Mouse (Mus musculus) monocyte, adult 59 days (primary cell): ENCODE data around the gene Olfr460. TPM values are rescaled to one million over a fixed set of nuclear protein-coding genes. Genes with fewer than 3 reads are reported as not detected.

Source experiments
- total RNA-seq, 2 experiments: library from RNA; stranded (reverse); gene quantifications; one replicate each; pipeline ENCODE4 v1.2.4; 2023

Olfr460 gene
- not detected for total RNA-seq

DNA sequence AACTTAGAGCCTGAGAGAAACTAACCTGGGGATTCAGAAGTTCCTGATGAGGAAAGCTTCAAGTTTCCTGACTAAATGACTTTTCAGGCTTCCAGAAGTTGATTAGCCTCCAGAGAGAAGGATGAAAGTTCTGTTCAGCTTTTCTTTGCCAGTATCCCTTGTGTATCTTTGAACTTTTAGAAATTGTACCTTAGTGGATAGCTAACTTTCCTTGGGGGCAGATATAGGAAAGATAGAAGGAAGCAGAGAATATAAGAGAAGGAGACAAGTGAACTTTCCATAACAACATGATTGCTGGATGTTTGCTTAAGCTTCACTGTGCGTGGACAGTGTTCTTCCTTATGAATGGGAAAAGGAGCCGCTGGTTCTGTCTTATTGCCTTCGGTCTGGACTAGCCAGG is at the start of gene Olfr460:
TSS of gene Olfr460 (plus strand) at position 301 of the 400 bp plus-strand sequence.

GRCm38 (mm10) chr6:40554950-40555349 is 14.3 kb upstream of the Olfr460 start, which contains the start of gene Olfr461:
Olfr461 (minus strand) TSS chr6:40555050.

GRCm38 (mm10) chr6:40585645-40586044 is 16.4 kb downstream of the Olfr460 start, which contains the start of gene Clec5a:
Clec5a (minus strand) TSS chr6:40585821.

DNA sequence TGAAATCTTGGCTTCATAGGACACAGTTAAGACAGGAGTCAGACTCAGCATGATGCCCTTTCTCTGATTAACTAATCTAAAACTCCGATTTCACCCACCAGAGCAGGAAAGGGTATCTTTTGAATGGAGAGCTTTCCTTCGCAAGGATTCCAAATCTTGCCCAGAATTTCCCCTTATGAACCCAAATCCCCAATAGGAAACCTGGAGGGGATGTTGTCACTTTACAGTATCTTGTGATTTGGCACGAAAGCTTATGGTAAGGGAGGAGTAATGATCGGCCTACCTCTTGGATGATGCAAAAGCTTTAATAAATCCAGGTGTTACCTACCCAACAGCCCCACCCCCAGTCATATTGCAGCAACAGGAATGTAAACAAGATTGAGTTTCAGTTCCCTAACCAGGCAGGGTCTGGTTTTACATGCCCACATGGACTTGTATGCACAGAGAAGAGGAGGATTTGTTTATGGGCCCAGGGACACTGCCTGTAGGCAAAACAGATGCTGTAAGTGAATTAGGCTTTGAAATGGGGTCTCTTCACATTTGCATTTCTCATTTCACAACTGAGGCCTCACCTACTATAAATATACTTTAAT is 44.1 kb downstream of the Olfr460 start, which contains the start of gene Tas2r138:
TSS of gene Tas2r138 (minus strand) at position 51 of the 593 bp plus-strand sequence.

Other genes starting within 250 kb of the Olfr460 start
- gene Agk, start 244.3 kb upstream of the Olfr460 start, total RNA-seq: 10 to 100 TPM; 11.6 to 13.1 TPM
- gene E330009J07Rik, start 133.4 kb upstream of the Olfr460 start, total RNA-seq: 1 to 10 TPM; 4.3 to 4.9 TPM
- gene Wee2, start 130.4 kb upstream of the Olfr460 start, total RNA-seq: not detected
- gene Ssbp1, start 98.1 kb upstream of the Olfr460 start, total RNA-seq: 10 to 100 TPM; 32.7 to 39.2 TPM
- gene Tas2r137, start 78.3 kb upstream of the Olfr460 start, total RNA-seq: not detected
- gene Tas2r108, start 76.0 kb upstream of the Olfr460 start, total RNA-seq: not detected
- not detected for gene Prss37, start 50.0 kb upstream of the Olfr460 start, total RNA-seq
- gene Olfr461, start 14.4 kb upstream of the Olfr460 start, total RNA-seq: not detected
- gene Clec5a, start 16.3 kb downstream of the Olfr460 start, total RNA-seq: 10 to 100 TPM; 16.3 to 17.5 TPM
- not detected for gene Tas2r138, start 43.8 kb downstream of the Olfr460 start, total RNA-seq
- under 1 TPM in 1 of 2 experiments, not detected in 1; 0.24 TPM for gene Mgam, start 59.3 kb downstream of the Olfr460 start, total RNA-seq